Mouse (Mus musculus): Measurements from ENCODE around the gene Il1f5.

Il1f5 gene

GRCm38 (mm10) chr2:24276654-24277053 is at the start of gene Il1f5:
TSS of gene Il1f5 (plus strand) at chr2:24276954.
- DNase-seq (ENCODE audit: low spot score), result no peak

DNA sequence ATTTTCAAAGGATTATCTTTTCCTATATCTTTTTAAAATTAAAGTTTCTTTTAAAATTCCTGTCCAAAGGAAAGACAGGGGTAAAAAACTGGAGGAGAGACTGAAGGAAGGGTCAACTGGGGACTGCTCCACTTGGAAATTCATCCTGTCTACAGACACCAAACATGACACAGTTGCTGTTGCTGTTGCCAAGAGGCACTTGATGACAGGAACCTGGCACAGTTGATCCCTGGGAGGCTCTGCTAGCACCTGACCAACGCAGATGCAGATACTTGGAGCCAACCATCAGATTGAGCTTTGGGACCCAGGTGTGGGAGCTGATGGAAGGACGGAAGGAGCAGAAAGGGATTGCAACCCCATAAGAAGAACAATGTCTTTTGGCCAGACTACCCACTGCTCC is 49.6 kb upstream of the Il1f5 start:
- DNase-seq (ENCODE audit: low spot score), result no peak

DNA sequence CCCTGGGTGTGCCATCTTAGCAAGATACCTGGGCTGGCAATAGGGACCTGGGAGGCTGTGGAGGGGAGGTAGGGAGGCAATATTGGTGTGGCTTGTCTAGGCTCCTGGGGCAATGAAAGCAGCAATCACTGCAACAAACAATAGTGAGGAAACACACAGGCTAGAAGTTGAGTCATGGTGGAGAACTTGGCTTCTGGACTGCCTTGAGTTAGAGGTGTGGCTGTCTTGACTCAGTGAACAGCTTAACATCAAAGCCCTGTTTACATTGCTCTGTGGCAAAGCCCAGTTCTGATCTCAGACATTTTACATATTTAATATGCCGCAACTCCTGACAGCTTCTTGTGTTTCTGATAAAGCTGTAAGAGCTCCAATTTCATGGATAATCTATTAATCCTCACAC is 9.3 kb upstream of the Il1f5 start:
- no peak for DNase-seq (ENCODE audit: low spot score)

DNA sequence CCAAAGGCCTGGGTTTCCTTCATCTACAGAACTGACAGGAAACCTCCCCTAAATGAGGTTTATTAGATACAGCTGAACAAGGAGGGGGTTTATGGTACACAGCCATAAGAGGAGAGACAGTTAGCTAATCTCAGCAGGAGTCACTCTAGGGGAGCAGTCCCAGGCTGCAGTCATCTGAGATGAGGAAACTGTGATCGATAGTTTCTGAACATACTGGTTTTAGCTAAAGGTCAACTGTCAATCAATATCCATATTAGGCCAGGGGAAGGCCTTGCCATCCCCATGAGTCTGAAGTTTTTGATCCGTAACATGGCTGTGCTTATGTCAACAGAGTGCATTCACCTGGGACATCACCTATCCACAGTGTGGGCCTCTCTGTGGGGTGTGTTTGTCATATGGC is 3.1 kb upstream of the Il1f5 start:
- DNase-seq (ENCODE audit: low spot score), result no peak

DNA sequence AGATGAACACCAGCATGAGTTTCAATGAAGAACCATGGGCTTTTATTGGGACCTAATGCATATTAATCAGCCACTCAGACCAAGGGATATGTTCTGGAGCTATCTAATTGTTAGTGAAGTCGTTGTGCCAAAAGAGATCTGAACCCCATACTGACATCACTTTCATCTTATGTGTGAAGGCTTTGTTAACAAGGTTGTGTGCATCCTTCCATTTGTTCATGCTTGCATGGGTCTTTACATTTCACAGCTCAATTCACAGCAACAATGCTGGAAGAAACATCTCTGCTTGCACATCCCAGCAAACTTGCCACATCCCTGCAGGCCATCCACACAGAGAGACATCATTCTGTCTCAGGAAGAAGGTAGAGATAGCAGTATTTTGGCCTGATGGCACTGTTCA is 1.6 kb upstream of the Il1f5 start:
- no peak for DNase-seq (ENCODE audit: low spot score)

- no peak for DNase-seq (ENCODE audit: low spot score)
These were observed 14.1 kb downstream of the Il1f5 start, which contains the start of gene Il1f10 for GRCm38 (mm10) chr2:24290896-24291295. TSS of gene Il1f10 (plus strand) at chr2:24291196.

DNA sequence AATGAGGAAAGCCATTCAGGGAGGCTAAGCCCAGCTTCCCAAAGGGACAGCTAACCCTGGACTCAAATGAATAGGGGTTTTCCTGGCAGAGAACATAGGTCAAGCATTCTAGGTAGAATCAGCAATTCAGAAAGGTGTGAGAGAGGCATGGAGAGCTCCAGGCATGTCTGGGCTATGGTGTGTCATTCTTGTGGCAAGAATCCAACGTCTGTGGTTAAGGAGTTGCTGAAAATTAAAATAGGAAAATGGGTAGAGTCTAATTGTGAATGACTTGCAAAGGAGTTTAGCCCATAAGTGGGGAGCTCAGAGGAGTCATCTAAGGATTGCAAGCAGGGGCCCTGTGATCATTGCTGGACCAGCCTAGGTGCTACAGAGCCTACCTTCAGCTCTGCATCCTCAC is 17.9 kb downstream of the Il1f5 start:
- no peak for DNase-seq (ENCODE audit: low spot score)

DNA sequence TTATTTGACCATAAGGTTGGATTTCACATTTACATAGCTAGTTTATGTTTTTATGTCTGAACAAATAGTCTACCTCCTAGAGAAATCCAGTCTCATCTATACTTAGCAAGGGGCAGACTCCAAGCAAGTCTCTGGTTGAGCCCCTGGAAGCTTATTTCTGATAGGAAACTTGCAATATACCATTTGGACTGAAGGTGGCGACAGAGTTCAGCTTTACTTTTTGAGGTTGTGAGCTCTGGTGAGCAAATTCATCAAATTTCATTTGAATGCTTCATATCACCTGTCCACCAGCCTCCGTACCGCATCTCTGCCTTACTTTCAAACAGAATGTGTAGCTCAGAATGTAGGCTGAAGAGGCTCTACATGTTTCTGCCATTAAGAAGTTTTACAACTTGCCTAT is 20.1 kb downstream of the Il1f5 start:
- no peak for DNase-seq (ENCODE audit: low spot score)

- no peak for DNase-seq (ENCODE audit: low spot score)
These were observed 34.7 kb downstream of the Il1f5 start for GRCm38 (mm10) chr2:24311302-24312001.

GRCm38 (mm10) chr2:24316919-24317318 is 40.2 kb downstream of the Il1f5 start:
- DNase-seq (ENCODE audit: low spot score), result no peak

DNA sequence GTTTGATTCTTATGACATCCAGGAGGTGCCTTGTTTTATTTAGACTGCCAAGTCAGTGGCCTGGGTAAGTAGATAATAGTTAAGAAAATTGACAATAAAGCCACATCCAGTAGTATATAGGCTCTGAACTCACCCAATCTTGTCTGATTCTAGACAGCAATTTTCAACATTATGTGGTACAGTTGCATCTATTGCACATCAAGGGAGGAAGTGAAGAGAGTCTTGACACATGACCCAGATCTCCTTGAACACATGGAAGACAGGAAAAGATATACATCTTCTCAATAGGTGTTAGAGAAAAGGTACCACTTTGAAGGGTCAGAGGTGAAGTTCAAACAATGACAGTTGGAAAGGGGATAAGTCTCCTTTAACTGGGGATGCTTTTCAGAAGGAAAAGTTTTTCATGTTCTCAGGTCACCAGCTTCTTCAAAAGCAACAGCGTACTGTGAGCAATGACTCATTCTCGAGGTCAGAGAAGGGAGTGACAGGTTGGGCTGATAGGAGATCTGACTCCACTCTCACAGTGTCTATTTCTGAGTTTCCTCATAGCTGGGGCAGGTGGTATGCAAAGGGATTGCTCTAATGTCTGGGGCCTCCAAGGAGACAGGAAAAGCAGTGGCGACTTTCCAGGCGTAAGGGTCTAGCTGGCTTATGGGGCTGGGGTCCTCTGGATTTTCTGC is 41.3 kb downstream of the Il1f5 start:
- DNase-seq (ENCODE audit: low spot score), result no peak
